Mouse (Mus musculus) thymus, postnatal 10 days (tissue): ENCODE data around the gene Hacd2.

ENCODE experiments used
- DNase-seq, 2 experiments: peaks; one replicate each; pipeline ENCODE4 v3.0.0; 2021; ENCODE audit warnings: low spot score in 2 of 2

Hacd2 gene

GRCm38 (mm10) chr16:35116328-35116956 lies 94.2 kb downstream of the Hacd2 start:
- DNase-seq, result no peak

DNA sequence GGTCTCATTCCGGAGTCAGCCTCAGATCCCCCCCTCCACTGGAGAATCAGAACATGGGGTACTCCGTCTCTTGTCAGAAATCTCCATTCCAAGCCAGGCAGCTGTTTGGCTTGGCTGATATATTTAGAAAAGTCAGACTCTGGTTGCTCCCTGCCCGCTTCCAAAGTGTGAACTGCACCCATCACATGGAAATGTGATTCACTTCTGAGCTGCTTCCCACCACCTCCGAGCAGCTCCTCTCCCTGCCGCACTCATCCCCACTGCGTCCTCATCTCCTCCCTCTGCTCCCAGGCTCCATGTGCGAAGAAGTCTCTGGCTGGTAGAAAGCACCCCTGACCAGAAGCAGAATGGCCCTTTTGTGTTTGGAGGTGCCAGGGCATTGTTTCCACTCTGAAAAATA lies 95.2 kb downstream of the Hacd2 start:
- no peak for DNase-seq

GRCm38 (mm10) chr16:35120603-35121002 lies 98.4 kb downstream of the Hacd2 start:
- DNase-seq, result no peak

- DNase-seq, result no peak
Observed at GRCm38 (mm10) chr16:35127270-35127669, 105.0 kb downstream of the Hacd2 start.

- DNase-seq, result no peak
Observed at GRCm38 (mm10) chr16:35130172-35130571, 107.9 kb downstream of the Hacd2 start.

DNA sequence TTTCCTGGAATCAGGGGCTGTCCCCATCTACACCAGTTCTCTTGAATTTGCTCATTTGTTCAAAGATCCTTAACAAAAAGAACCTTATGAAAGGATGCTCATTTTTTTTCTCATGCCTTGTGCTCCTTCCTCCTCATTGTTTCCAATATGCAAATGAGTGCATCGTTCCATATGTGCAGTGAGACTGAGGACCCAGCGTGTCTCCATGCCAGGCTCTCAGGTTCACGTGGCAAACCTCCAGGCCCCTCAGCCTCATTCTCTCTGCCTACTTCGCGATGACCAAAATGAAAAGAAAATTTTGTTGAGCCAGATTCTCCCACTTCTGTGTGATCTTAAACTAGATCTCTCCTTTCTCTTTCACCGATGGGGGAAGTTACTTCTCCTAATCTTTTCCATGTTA lies 117.2 kb downstream of the Hacd2 start:
- no peak for DNase-seq

- no peak for DNase-seq
Observed at GRCm38 (mm10) chr16:35139873-35140619, 117.8 kb downstream of the Hacd2 start.

DNA sequence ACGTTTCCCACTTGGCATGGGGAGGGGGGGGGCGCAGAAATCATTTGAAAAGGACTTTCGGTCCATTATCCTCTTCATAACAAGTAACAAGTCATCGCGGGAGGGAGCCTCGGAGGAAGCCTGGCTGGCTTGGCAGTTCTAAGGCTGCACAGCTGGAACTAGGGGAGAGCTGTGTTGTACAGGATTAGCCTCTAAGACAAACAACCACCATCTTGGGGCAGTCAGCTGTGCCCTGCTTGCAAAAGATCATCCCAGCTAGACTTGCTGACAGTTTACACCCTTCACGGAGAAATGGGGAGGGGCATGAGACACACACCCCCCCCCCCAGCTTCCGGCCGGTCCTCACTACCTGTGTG lies 118.4 kb downstream of the Hacd2 start:
- no peak for DNase-seq

GRCm38 (mm10) chr16:35141839-35142238 lies 119.6 kb downstream of the Hacd2 start:
- DNase-seq, result no peak

DNA sequence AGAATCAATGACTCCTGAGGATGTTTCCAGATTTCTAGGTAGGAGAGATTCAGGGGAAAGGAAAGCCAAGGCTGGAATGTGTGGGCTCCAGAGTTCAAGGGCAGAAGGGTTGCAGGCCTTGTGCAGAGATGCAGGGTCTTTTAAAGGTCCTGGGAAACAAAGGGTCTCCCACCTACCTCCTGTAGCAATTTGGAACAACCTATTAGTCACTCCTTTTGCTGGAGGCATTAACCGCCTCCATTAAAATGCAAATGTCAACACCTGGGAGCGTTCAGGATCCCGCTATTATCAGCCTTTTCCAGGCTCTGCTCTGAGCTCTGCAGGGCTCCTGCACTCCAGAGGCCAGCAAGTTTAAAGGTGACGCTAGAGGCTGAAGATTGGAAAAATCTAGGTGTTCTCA lies 123.9 kb downstream of the Hacd2 start:
- DNase-seq, result no peak

GRCm38 (mm10) chr16:35153146-35153755 lies 131.0 kb downstream of the Hacd2 start:
- no peak for DNase-seq

GRCm38 (mm10) chr16:35154245-35154640 lies 132.0 kb downstream of the Hacd2 start:
- no peak for DNase-seq

DNA sequence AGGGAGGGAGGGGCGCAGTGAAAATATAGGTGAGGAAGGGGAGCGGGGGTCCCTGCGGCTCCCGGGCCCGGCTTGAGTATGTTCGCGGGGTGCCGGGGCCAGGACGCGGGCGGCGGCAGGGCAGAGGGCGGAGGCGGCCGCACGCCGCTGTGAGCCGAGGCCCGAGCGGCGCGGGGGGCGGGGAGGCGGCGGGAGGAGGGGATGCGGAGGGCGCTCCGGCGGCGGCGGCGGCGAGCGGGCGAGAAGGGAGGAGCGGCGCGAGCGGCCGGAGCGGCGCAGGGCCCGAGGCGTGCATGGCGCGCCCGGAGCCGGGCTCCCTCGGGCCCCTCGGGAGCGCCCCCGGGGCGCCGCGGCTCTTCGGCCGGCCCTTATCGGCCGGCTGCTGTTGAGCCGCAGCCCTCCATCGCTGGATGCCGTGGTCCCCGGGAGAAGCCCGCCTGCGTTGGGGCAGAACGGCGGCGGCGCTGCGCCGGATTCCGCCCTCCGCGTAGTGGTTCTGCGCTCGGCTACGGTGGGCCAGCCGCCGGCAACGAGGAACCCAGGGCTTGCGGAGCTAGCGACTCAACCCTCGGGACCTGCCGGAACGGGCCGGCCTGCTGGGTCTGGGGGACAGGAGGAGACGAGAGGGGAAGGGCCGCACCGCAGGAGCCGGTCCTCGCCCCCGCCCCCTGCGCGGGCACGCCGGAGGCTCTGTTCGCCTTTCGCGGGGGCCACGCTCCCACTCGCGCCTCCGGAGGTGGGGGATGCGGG lies 132.6 kb downstream of the Hacd2 start, which contains the start of gene Adcy5:
Gene Adcy5, plus strand, starts transcription at position 237 of the 750 bp plus-strand sequence.
- peak in 1 of 2 experiments; percentile 8 for DNase-seq

DNA sequence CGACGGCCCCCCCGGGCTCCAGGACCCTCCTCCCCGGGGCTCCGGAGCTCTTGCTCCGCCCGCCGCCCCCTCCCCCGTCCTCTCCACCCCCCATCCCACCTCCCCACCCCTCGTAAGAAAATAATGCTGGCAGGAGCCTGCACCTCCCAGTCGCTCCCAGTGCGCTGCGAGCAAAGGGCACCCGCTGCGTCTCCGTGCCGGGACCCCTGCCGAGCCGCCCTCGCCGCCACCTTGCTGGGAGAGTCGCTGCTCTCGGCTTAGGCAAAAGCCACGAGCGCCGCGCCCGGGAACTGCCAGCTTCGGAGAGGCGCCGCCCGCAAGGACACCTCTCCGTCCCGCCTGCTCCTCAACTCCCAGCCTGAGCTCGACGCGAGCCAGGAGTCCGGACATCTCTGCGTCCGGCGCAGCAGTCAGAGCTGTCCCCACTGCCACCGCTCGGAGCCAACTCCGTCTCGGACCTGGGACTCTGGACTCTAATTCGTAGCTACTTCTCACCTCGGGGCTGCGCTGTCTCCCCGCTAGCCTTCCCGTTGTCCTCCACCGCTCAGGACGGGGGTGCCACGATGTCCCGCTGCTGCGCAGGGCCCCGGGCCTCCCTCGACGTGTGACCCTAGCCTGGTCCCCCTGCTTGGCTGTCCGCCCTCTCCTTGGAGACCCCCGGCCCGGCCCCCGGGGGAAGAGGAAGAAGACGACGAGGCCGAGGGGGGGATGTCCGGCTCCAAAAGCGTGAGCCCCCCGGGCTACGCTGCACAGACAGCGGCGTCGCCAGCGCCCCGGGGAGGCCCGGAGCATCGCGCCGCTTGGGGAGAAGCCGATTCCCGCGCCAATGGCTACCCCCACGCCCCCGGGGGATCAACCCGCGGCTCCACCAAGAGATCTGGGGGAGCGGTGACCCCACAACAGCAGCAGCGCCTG lies 133.4 kb downstream of the Hacd2 start:
- peak in 1 of 2 experiments; percentile 24 for DNase-seq

DNA sequence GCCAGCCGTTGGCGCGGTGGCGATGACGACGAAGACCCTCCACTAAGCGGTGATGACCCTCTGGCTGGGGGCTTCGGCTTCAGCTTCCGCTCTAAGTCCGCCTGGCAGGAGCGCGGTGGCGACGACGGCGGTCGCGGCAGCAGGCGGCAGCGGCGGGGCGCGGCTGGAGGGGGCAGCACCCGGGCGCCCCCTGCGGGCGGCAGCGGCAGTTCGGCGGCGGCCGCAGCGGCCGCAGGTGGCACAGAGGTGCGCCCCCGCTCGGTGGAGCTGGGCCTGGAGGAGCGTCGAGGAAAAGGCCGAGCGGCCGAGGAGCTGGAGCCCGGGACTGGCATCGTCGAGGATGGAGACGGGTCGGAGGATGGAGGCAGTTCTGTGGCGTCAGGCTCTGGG lies 134.1 kb downstream of the Hacd2 start:
- DNase-seq, result peak; percentile 16 to 58

GRCm38 (mm10) chr16:35156832-35157231 lies 134.6 kb downstream of the Hacd2 start:
- no peak for DNase-seq
